Mouse (Mus musculus) right cerebral cortex, postnatal 10 days (tissue): Measurements from ENCODE around the gene Pphln1.
A peak's percentile ranks its signal among the peaks of the same experiment; 100 is the strongest.

Experiments
- DNase-seq, 2 experiments: peaks; one replicate each; pipeline ENCODE4 v3.0.0; 2021; ENCODE audit warnings: low spot score in 2 of 2

Pphln1 gene

DNA sequence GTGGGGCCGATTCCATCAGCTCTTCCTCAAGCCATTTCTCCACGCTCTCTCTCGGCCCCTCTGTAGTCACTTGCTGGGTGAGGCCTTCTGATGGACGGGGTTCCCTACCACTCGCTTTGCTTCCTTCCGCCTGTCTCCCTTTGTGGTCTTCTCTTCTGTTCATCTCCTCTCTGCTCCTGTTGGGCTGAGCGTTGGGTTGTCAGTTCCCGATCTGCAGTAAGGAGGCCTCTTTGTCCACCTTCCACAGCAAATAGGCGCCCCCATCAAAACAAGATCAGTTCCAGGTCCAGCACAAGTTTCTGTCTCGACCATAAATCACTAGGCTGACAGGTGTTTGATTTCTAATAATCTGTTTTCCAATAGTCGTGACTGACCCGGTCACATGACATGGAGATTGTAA, 37.8 kb downstream of the Pphln1 start:
- no peak for DNase-seq

DNA sequence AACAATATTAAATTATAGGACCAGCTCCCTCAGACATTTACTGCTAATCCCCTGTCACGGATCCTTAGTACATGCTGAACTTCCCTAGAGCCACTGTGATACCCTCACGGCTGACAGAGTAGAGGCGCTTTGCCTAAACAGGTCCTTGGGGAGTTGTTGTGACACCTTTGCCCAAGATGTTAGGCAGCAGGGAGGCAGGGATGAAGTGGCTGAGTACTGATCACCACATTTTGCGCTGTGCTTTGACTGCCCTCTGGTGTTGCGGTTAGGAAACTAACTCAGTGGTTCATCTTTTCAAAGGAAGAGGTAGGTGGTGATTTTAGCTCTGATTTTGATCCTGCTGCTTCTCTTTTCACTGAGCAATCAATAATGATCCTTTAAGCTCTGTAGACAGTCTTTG, 40.5 kb downstream of the Pphln1 start:
- DNase-seq = peak; percentile 67 to 79

DNA sequence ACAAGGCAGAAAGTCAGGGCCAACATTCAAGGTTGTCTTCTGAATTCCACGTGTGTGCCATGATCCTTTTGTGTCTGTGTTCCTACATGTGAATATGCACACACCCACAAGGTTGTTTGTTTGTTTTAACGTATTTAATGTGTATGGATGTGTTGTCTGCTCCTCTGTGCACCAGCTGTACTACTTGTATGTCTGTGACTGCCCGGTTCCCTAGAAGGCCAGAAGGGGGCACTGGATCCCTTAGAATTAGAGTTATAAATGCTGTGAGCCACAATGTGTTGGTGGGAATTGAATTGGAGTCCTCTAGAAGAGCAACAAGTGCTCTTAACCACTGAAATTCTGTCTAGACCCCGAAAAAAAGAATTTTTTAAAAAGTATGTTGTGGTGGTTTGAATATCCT, 44.1 kb downstream of the Pphln1 start:
- DNase-seq = no peak

DNA sequence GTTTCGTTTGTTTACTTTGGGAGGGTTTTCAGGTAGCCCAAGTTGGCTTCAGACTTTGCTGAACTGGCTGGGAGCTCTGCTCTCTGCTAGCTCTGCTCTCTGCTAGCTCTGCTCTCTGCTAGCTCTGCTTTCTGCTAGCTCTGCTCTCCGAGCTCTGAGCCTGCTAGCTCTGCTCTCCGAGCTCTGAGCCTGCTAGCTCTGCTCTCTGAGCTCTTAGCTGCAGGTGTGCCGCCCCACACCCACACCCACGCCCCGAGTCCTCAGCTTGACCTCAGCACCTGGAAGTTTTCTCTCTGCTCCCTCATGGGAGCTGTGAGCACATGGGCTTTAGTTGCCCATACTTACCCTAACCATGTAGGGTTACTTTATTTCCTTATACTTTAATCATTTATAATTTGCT, 45.5 kb downstream of the Pphln1 start:
- DNase-seq = no peak

DNA sequence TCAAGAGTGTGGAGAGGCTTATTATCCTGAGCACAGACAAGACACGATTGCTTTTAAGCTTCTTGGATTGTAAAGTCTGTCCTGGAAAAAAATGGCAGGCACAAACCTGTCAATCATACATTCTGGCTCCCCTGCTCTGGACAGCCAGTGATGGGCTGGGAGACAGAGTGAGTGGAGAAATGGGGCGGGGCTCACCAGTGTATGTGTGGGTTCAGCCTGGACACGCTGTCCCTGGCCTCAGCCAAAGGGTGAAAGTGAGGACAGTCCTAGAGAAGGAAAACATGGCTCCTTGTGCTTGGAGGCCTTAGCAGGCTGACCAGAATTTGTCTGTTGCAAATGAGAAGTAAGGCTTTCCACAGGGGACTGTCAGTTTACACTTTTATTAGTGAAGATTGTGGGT, 50.7 kb downstream of the Pphln1 start:
- no peak for DNase-seq

DNA sequence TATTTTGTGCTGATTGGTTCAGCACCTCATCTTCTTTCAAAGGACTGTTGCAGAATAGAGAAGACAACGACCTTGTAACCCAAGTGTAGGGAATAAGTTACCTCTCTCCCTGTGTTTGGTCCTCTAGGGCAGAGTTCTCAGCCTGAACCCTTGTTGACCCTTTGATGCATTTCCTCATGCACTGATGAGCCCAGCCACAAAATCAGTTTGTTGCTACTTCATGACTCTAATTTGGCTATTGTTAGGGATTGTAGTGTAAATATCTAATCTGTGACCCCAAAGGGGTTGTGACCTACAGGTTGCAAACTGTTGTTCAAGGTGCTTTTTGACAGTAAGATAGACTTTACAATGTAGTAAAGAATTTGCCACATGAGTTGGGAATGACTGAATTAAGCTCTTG, 55.1 kb downstream of the Pphln1 start:
- DNase-seq = no peak

DNA sequence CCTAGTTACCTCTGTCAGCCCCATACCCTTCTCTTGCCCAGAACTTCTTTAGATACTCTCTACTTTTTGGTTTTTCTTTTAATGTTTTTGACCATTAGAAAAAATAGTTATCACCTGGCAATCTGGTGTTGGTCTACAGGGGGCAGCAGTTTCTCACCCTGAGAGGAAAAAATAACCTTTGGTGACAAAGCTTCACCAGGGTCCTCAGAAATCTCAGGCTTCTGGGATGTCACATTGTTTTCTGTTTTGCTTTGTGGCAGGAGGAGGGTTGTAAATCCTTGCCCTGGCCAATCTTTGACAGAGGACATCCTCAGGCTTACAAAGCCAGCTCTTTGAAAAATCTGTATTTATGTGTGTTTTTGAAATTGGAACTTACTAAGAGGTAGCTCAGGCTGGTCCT, 57.9 kb downstream of the Pphln1 start:
- DNase-seq = no peak

DNA sequence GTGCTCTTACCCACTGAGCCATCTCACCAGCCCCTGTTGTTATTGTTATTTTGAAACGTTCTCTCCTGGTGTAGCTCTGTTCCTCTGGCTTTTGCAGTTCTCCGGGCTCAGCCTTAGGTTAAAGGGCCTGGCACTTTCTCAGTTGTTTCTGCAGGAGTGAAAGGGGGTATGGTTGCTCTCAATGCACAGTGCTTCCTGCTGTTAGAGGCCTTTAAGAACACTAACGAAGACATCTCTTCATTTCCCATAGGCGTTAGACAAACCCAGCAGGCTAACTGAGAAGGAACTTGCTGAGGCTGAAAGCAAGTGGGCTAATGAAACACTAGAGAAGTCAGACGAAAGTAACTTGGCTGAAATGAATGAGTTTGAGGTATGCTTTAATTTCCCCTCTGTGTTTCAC, 61.3 kb downstream of the Pphln1 start:
- DNase-seq = no peak

DNA sequence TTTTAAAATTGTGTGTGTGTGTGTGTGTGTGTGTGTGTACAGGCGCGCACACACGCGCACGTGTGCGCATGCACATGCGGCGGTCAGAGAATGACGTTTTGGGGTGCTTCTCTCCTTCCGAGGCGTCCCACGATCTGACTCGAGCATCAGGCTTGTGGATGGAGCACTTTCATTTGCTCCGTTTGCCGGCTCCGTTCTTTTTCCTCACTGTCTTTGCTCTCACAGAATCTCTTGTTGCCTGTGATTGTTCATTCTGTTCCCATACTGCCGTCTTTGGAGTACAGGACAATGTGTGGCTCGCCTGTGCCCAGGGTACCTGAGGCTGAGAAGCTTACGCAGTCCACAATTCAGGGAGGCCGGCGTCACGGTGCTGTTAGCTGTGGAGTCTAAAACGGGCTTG, 62.9 kb downstream of the Pphln1 start:
- no peak for DNase-seq

DNA sequence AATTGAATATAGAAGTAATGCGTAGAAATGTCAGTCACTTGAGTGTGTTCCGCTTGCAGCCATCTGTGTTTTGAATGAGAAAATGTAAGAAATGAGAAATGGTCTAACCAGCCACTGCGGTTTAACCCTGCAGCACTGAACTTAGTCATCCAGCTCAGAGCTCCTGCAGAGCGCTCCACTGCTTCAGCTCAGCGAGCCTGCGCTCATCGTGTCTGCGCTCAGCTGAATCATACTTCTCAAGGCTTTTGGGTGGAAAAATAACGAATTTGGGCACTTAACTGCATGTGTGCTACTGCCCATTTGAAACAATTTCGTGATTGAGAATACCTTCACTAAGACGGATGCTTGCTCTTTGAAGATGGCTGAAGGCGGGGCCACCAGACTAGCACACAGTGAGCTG, 73.5 kb downstream of the Pphln1 start:
- DNase-seq = no peak

DNA sequence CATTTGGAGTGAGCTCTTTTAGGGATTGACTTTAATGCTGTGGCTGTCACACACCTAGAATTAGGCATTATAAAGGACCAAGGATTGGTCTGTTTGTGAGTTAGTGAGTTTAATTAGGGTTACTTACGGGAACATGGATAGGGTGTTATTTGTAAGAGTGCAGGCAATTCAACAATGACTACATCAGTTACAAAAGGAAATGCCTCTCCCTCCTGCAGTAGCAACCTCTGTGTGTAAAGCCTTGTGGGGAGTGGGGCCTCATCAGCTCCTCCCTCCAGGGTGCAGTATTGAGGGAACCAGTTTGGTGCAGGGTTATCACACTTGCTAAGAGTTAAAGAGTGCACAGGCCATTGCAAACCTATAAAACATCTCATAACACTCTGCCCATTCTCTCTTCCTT, 73.9 kb downstream of the Pphln1 start:
- no peak for DNase-seq

DNA sequence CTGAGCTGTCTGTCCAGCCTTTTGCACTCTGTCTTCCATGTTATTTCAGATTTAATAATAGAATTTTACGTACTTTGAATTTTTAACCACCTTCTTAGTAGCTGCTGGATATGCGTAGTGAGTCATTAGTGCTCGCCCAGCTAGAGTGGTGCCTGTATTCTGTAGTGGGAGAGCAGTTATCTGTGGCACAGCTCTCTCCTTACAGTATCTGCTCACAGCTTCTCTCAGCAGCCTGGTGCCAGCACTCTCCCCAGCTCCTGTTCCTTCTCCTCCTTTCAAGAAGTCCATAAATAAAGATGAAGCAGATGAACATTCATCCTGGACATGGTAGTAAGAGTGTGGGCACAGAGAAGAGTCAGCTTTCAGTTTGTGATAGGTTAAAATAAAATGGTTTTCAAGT, 76.1 kb downstream of the Pphln1 start:
- DNase-seq = peak in 1 of 2 experiments; percentile 44

DNA sequence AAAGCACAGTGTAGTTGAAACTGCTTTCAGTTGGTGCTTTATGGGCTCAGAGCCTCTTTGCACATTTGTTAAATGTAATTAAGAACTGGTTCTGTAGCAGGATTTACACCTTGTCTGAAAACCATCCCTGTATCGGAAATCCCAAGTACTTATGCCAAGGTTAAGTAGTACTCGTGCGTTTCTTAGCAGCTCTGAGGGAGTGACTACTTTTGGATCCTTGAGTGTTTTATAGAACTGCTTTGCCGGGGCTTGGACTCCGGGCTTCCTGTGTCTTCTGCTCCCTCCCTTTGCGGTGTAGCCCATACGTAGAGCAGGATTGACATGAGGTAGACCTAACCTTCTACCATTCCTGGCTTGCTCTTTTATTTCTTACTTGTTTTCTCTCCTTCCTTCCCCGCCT, 77.5 kb downstream of the Pphln1 start:
- no peak for DNase-seq

DNA sequence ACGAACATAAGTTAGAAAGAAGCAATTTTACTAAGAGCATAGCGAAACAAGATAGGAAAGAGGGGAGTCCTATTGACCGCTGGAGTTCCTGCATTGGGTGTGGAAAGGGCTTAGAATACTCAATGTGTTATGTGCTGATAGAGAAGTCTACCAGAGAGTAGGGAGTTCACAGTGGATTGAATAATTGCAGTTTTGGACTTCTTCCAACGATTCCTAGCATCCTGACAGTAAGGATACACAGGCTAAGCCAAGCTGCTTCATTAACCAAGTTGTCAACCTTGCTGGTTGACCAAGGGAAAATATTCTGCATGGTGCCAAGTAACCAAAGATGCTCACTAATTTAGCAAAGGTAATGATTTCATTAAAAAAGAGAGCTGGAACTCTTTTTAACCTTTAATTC, 79.6 kb downstream of the Pphln1 start:
- no peak for DNase-seq

DNA sequence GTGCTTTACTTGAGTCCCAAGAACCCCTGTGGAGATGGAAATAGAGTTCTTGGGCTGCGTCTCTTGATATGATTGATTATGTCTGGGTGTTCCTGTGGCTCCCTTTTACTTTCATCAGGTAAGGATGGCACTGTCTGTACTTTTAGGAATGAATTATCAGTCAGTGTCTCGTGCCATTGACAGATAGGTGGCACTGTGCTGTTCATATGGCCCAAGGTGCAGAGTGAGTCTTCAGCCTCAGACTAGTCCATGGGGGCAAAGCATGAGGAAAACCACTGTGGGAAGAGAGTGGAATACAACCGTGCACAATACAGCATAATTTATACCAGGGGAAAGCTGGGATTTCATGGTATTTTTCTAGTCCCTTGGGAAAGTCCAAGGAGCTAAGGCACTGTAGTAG, 80.5 kb downstream of the Pphln1 start:
- DNase-seq = no peak

DNA sequence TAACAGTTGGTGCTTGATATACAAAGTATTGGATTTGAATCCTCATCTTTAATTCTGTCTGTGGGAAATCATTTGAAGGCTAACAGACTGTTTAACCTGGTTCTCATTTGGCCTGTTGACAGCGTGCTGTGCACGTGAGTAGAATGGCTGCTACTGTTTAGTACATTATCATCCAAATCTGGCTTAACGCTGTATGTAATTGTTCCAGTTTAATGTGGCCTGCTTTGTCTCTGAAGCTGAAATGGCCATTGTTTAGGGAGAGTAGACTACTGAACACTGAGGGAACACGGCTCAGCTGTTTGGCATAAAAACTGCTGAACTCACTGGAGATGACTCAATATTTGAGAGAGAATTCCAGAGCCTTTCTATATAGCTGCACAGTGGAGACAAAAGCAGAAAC, 81.3 kb downstream of the Pphln1 start:
- DNase-seq = no peak

DNA sequence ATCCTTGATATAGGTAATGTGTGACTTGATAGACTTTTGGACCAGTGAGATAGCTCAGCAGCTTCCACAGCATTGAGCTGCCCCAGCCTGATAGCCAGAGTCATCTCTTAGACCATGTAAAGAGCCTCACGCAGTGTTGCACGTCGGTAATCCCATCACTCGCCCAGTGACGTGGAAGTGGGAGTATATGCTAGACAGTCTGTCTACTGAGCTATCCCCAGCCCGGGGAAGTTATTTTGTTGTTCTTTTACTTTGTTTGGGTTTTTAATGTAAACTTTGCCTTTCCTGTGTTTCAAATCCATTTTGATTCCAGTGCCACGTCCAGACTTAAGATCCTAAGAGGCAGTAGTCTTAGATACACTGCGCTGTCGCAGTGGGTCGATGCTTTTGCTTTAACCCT, 83.0 kb downstream of the Pphln1 start:
- DNase-seq = no peak

DNA sequence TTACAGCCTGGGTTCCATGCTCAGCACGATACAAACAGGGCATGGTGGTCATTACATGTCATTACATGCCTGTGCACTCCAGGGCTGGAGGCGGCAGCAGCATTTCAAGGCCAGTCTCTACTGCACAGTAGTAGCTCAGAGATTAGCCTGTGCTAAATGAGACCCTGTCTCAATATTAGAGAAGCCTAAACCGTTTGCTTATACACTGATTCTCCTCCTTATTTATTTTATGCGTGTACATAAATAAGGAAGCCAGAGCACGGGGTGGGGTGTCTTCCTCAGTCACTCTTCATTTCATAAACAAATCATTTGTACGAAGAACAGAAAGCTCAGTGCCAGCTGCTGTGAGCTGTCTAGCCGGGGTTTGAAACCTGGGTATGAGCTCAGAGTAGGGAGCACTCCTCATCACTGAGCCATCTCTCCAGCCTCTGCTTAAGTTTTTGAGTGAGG, 86.1 kb downstream of the Pphln1 start:
- no peak for DNase-seq

DNA sequence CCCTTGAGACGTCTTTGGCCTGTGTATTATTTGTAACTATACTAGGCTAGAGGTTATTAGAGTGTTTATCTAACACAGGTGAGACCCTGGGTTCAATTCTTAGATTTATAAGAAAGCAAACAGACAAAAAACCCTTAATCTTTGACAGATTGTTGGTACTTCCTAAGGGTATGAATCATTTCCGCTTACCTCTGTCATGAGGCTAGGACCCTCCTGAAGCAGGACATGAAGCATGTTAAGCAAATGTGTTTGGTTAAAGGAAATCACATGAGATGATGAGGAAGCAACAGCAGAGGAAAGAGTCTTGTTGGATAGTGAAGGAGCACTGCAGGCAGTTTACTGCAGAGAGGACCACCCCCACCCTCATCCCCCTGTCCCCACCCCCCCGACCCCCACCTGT, 87.1 kb downstream of the Pphln1 start:
- no peak for DNase-seq

DNA sequence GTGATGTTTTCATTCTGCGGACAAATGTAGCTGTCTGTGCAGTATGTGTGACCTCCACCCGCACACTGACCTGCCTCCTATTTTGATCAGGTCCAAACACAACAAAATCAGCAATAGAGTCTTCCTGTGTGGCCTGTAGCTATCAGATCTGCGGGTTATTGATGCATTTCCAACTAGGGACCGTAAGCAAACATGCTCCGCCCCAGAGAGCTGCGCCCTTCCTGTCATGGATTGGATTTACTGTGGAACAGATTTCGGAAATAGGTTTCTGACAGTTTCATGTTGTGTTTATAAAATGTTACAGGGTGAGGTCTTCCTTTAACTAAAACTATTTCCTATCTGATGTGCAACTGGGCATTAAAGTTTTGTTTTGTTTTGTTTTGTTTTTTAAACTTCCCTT, 87.9 kb downstream of the Pphln1 start:
- DNase-seq = no peak

DNA sequence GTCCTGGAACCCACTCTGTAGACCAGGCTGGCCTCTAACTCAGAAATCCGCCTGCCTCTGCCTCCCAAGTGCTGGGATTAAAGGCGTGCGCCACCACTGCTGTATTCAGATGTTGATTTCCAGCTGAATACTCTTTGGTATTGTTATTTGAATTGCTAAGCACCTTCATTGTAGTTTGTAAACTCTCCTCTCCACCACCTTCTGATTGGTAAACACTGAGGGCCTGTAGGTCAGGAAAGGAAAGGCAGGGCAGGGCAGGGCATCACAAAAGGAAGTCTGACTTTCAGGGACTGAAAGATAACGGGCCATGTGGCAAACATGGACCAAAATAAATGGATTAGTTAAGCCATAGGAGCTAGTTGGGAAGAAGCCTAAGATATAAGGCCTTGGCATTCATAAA, 91.4 kb downstream of the Pphln1 start:
- no peak for DNase-seq

DNA sequence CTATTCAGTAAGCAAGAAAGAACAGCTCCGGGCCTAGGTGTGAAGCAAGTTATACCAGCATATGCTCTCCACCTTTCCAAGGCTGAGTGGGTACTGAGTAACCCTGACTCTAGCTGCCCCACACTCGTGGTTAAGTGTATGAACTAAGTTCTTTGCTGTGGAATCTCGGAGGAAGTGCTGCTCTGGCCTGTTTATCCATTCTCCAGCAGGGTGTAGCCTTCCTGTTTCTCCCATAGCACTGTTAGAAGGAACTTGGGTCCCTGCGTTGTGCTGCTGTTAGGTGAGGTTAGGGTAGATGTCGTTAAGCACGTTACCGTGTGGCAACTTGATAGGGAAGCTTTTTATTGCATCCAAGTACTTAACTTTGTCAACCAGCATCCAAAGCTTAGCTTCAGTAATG, 96.5 kb downstream of the Pphln1 start:
- DNase-seq = no peak

DNA sequence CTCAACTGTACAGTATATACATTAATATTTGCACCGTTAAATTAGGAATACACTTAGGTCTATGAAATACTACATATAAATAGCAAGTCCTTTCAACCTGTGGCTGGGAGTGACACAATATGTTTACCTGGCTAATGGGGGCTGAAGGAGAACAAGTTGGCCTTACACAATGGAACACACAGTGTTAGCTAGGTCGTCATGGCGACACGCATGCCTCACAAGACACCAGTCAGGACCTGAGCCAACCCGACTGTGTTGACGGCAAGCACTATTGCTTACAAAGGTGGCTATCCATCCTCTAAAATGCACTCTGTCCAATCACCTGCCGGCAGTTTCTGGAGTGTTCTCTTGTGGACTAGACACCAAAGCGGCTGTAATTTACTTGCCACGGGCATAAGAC, 101.7 kb downstream of the Pphln1 start:
- DNase-seq = no peak

DNA sequence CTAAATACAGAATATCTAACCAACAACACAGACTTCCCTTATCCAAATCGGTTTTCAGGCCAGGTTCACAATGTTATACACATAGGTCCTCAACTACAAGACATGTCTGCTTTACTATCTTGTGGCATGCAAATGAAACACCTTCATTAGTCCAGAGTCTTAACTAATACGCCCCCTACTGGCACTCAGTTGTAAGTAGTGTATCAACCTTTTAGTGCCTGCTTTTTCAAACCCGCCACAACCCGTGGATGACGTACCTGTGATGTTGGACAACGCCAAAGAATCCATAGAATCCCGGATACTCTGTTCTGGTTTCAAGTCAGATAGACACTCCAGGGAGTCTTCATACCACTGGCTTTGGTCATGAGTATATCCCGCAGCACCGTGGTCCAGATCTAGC, 104.6 kb downstream of the Pphln1 start:
- no peak for DNase-seq

DNA sequence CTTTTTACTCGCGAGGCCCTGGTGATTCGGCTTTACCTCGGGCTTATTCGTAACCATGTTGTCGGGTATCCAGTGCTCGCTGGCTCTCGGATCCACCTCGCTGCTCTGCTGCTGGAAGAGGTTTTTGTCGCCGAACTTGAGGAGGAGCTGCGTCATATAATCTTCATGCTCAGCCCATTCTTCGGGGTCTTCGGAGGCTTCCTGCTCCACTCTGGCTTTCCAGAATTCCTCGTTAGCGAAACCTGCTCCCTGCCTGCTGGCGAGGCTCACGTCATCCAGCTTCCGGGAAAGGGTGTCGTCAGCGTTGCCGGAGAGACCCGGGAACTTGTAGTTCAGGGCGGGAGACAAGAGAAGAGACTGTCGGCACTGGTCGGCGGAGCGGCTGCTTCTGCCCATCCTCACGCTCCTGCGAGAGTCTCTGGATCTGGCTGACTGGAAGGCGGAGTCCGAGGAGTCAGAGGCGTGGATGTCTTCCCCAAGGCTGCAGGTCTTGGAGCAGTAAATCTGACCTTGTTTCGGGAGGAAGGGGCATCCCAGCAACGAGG, 105.1 kb downstream of the Pphln1 start:
- no peak for DNase-seq
